Mouse (Mus musculus) C2C12 (cell line): Measurements from ENCODE around the gene Palm3. TPM values are rescaled to one million over a fixed set of nuclear protein-coding genes. Genes with fewer than 3 reads are reported as not detected.
A peak's percentile ranks its signal among the peaks of the same experiment; 100 is the strongest.

Experiments
- H3K27me3 ChIP-seq: one replicate; pipeline ENCODE4 v1.6.1; 2011; ENCODE audit not compliant: control insufficient read depth, insufficient read depth, insufficient read length
- H3K36me3 ChIP-seq: one replicate; pipeline ENCODE4 v1.6.1; 2011; ENCODE audit not compliant: control insufficient read depth, insufficient read depth
- H3K4me3 ChIP-seq: one replicate; pipeline ENCODE4 v1.5.1; 2011; ENCODE audit warnings: mild to moderate bottlenecking, control low read depth; ENCODE audit not compliant: poor library complexity, insufficient read depth, severe bottlenecking
- H3K79me2 ChIP-seq: one replicate; pipeline ENCODE4 v1.6.1; 2011; ENCODE audit not compliant: control insufficient read depth, insufficient read depth
- H3K79me3 ChIP-seq: one replicate; pipeline ENCODE4 v1.6.1; 2011; ENCODE audit warnings: low read depth, control low read depth
- H3ac ChIP-seq: one replicate; pipeline ENCODE3; 2011; ENCODE audit warnings: low read depth; ENCODE audit not compliant: control insufficient read depth, insufficient read length
- CEBPB ChIP-seq: IDR thresholded peaks from one replicate; pipeline ENCODE4 v1.6.1; 2011; ENCODE audit warnings: low read depth, mild to moderate bottlenecking, control low read depth, moderate library complexity
- CTCF ChIP-seq: IDR thresholded peaks from one replicate; pipeline ENCODE4 v1.5.1; 2011; ENCODE audit not compliant: control insufficient read depth, insufficient read depth, insufficient read length
- FOSL1 ChIP-seq: IDR thresholded peaks from one replicate; pipeline ENCODE4 v1.8.0; 2011; ENCODE audit warnings: mild to moderate bottlenecking, low read length; ENCODE audit not compliant: poor library complexity, insufficient read depth, severe bottlenecking
- MAX ChIP-seq: IDR thresholded peaks from one replicate; pipeline ENCODE4 v1.6.1; 2011; ENCODE audit warnings: mild to moderate bottlenecking, control low read depth
- MYOD1 ChIP-seq: IDR thresholded peaks from one replicate; pipeline ENCODE4 v1.6.1; 2011; ENCODE audit warnings: low read depth; ENCODE audit not compliant: control insufficient read depth, insufficient read length
- MYOG ChIP-seq: IDR thresholded peaks from one replicate; pipeline ENCODE4 v1.6.1; 2011; ENCODE audit not compliant: control insufficient read depth, insufficient read length; ENCODE audit errors: extremely low read depth
- USF1 ChIP-seq: IDR thresholded peaks from one replicate; pipeline ENCODE4 v1.6.1; 2011; ENCODE audit warnings: low read depth, mild to moderate bottlenecking, control low read depth, moderate library complexity
- polyA plus RNA-seq: library from polyadenylated mRNA; unstranded; fragments of >200 nt; fragmentation: generic; extraction: Trizol; gene quantifications from one replicate; pipeline ENCODE4 v1.2.1, GENCODE M21; 2012; ENCODE audit warnings: missing spikeins

Gene Palm3
- polyA plus RNA-seq, 1 experiment = 3.5 TPM

- Histone ChIP-seq H3ac (no peak overlapping the region), H3K36me3 (no peaks in the 10 kb centered on the region), H3K4me3 (no peak overlapping the region), H3K79me3 (no peaks in the 10 kb centered on the region), H3K27me3 (peaks cover 3% of the 10 kb centered on the region), H3K79me2 (no peaks in the 10 kb centered on the region)
- no peak for TF ChIP-seq MAX
- TF ChIP-seq CEBPB = no peak
- peak; percentile 78 for TF ChIP-seq CTCF
Measured at GRCm38 (mm10) chr8:84009876-84010275, 11.4 kb upstream of the Palm3 start.

GRCm38 (mm10) chr8:84010625-84011611 lies 10.4 kb upstream of the Palm3 start:
- TF ChIP-seq FOSL1 (no peak), MAX (peak; percentile 29), CTCF (peak; percentile 92)
- Histone ChIP-seq H3K79me3 (no peaks in the 10 kb centered on the region), H3K27me3 (peaks cover 3% of the 10 kb centered on the region), H3K79me2 (no peaks in the 10 kb centered on the region), H3K36me3 (no peaks in the 10 kb centered on the region), H3ac (peak overlapping the region; percentile 55), H3K4me3 (no peak overlapping the region)

GRCm38 (mm10) chr8:84011705-84012498 lies 9.4 kb upstream of the Palm3 start, which contains the start of gene 2210011C24Rik:
Gene 2210011C24Rik, minus strand, starts transcription at chr8:84012171.
- no peaks in the 10 kb centered on the region for H3K36me3 ChIP-seq
- no peaks in the 10 kb centered on the region for H3K79me2 ChIP-seq
- H3K27me3 ChIP-seq = peaks cover 3% of the 10 kb centered on the region
- peak within 1 kb of the TSS; percentile 55 for H3ac ChIP-seq
- no peak for TF ChIP-seq FOSL1
- H3K79me3 ChIP-seq = no peaks in the 10 kb centered on the region
- peak within 1 kb of the TSS; percentile 11 for H3K4me3 ChIP-seq

- H3K27me3 ChIP-seq = peaks cover 3% of the 10 kb centered on the region
- H3K79me3 ChIP-seq = no peaks in the 10 kb centered on the region
- TF ChIP-seq USF1 = no peak
- no peaks in the 10 kb centered on the region for H3K79me2 ChIP-seq
- H3ac ChIP-seq = no peak overlapping the region
- H3K36me3 ChIP-seq = no peaks in the 10 kb centered on the region
- H3K4me3 ChIP-seq = no peak overlapping the region
Measured at GRCm38 (mm10) chr8:84012499-84013165, 8.6 kb upstream of the Palm3 start.

- H3K27me3 ChIP-seq = peaks cover 3% of the 10 kb centered on the region
- no peaks in the 10 kb centered on the region for H3K36me3 ChIP-seq
Measured at GRCm38 (mm10) chr8:84015833-84016232, 5.4 kb upstream of the Palm3 start.

GRCm38 (mm10) chr8:84019738-84020137 lies 1.5 kb upstream of the Palm3 start:
- Histone ChIP-seq H3K79me2 (no peaks in the 10 kb centered on the region), H3K79me3 (no peaks in the 10 kb centered on the region), H3K36me3 (no peaks in the 10 kb centered on the region), H3K4me3 (no peak overlapping the region), H3K27me3 (no peaks in the 10 kb centered on the region), H3ac (no peak overlapping the region)
- TF ChIP-seq MAX (no peak), FOSL1 (no peak), USF1 (no peak), CEBPB (no peak), MYOG (no peak), MYOD1 (no peak), CTCF (no peak)

More at GRCm38 (mm10) chr8:84015833-84016232, 5.4 kb upstream of the Palm3 start:
- no peaks in the 10 kb centered on the region for H3K79me3 ChIP-seq
- no peak overlapping the region for H3ac ChIP-seq
- no peak overlapping the region for H3K4me3 ChIP-seq
- H3K79me2 ChIP-seq = no peaks in the 10 kb centered on the region
- TF ChIP-seq MYOG = no peak
- no peak for TF ChIP-seq USF1
- TF ChIP-seq FOSL1 = no peak
- no peak for TF ChIP-seq MYOD1
- TF ChIP-seq MAX = no peak
- TF ChIP-seq CEBPB = no peak
- no peak for TF ChIP-seq CTCF
